9 mouse cellular contexts compared by ENCODE assay signal in genomic region chr11:101983431-101983921, GRCm38 (mm10). TPM values are rescaled to one million over a fixed set of nuclear protein-coding genes. Genes with fewer than 3 reads are reported as not detected.
DNase-seq lines count a peak whose midpoint lies in the region; ATAC-seq and TF ChIP-seq lines count a peak whose summit lies in the region.
"Had no signal": no experiment of that assay in that cellular context is flagged by ENCODE, and none has a peak within 500 bp of the region (broad histone marks: within the 10 kb centered on the region; RNA-seq: fewer than 3 reads in every experiment).

No protein-coding gene starts in this region.

- peak overlapping the region; percentile 97 for H3K4me2 ChIP-seq in kidney, embryonic 14.5 days (replicated peaks; ENCODE audit: low read depth, low read length)
- peak overlapping the region; percentile 99 for H3K4me2 ChIP-seq in embryonic facial prominence, embryonic 13.5 days
- peak overlapping the region; percentile 99 for H3K4me2 ChIP-seq in hindbrain, postnatal 0 days (ENCODE audit: low read depth, low read length)
- H3K4me2 ChIP-seq in midbrain, postnatal 0 days (ENCODE audit: low read depth, low read length, poor library complexity, severe bottlenecking): peak overlapping the region; percentile 70

- no peak for ATAC-seq in kidney, embryonic 14.5 days (ENCODE audit: low FRiP score, low TSS enrichment)
- ATAC-seq in embryonic facial prominence, embryonic 13.5 days (ENCODE audit: insufficient number of reproducible peaks, insufficient read depth, low FRiP score, low TSS enrichment, low read depth): no peak
- ATAC-seq in hindbrain, postnatal 0 days: no peak
- ATAC-seq in midbrain, postnatal 0 days (ENCODE audit: low FRiP score): no peak

- peak overlapping the region; percentile 12 for H3K4me3 ChIP-seq in kidney, embryonic 14.5 days (ENCODE audit: low read length)
- no peak overlapping the region; the same call in 1 of the 2 replicates for H3K4me3 ChIP-seq in embryonic facial prominence, embryonic 13.5 days
- H3K4me3 ChIP-seq in hindbrain, postnatal 0 days (ENCODE audit: low read length): peak overlapping the region; percentile 64
- H3K4me3 ChIP-seq in midbrain, postnatal 0 days (ENCODE audit: low read depth, low read length): peak overlapping the region; percentile 49; the same call in 1 of the 2 replicates

- TF ChIP-seq CTCF in hindbrain, postnatal 0 days (IDR thresholded peaks at IDR 0.05; ENCODE audit: low read depth): no peak
- TF ChIP-seq CTCF in midbrain, postnatal 0 days (IDR thresholded peaks at IDR 0.05): no peak

- peaks cover 3% of the 10 kb centered on the region; the same call in 1 of the 2 replicates for H3K36me3 ChIP-seq in kidney, embryonic 14.5 days (ENCODE audit: control insufficient read depth, insufficient read depth, low read length)
- H3K36me3 ChIP-seq in embryonic facial prominence, embryonic 13.5 days: no peaks in the 10 kb centered on the region
- peaks cover 14% of the 10 kb centered on the region; the same call in 1 of the 2 replicates for H3K36me3 ChIP-seq in hindbrain, postnatal 0 days (ENCODE audit: insufficient read depth, low read length)
- peaks cover 14% of the 10 kb centered on the region; the same call in 1 of the 2 replicates for H3K36me3 ChIP-seq in midbrain, postnatal 0 days (ENCODE audit: insufficient read depth, low read length)

- H3K27me3 ChIP-seq in kidney, embryonic 14.5 days (ENCODE audit: control insufficient read depth, insufficient read depth, low read length): peaks cover 4% of the 10 kb centered on the region; the same call in 1 of the 2 replicates
- H3K27me3 ChIP-seq in embryonic facial prominence, embryonic 13.5 days: peaks cover 10% of the 10 kb centered on the region; the same call in 1 of the 2 replicates
- no peaks in the 10 kb centered on the region for H3K27me3 ChIP-seq in hindbrain, postnatal 0 days (ENCODE audit: insufficient read depth, low read length)
- H3K27me3 ChIP-seq in midbrain, postnatal 0 days (ENCODE audit: insufficient read depth, low read length): no peaks in the 10 kb centered on the region

- no peak for DNase-seq in kidney, postnatal 36 days
- DNase-seq in hindbrain, postnatal 0 days (ENCODE audit: low spot score): no peak
- DNase-seq in midbrain, postnatal 0 days (ENCODE audit: low spot score): no peak
- no peak for DNase-seq in layer of hippocampus, adult 8-10 months (ENCODE audit: low spot score in 2 of 2)
- no peak for DNase-seq in cerebellum, adult 18-20 months
- DNase-seq in thymus, postnatal 0 days (ENCODE audit: low spot score): no peak

- no peaks in the 10 kb centered on the region for H3K9me3 ChIP-seq in kidney, embryonic 14.5 days (ENCODE audit: control insufficient read depth, low read length)
- no peaks in the 10 kb centered on the region for H3K9me3 ChIP-seq in embryonic facial prominence, embryonic 13.5 days
- H3K9me3 ChIP-seq in hindbrain, postnatal 0 days (ENCODE audit: low read length): no peaks in the 10 kb centered on the region
- H3K9me3 ChIP-seq in midbrain, postnatal 0 days (ENCODE audit: low read length): no peaks in the 10 kb centered on the region

- WGBS in kidney, embryonic 14.5 days: 66% methylated on average over 10 of the region's 10 CpGs
- 71% methylated on average over 10 of the region's 10 CpGs for WGBS in embryonic facial prominence, embryonic 13.5 days
- 65% methylated on average over 10 of the region's 10 CpGs for WGBS in hindbrain, postnatal 0 days
- 70% methylated on average over 10 of the region's 10 CpGs for WGBS in midbrain, postnatal 0 days

- peaks cover 25% of the 10 kb centered on the region; the same call in 1 of the 2 replicates for H3K4me1 ChIP-seq in kidney, embryonic 14.5 days (ENCODE audit: control insufficient read depth, insufficient read depth, low read length)
- peaks cover 20% of the 10 kb centered on the region for H3K4me1 ChIP-seq in embryonic facial prominence, embryonic 13.5 days
- H3K4me1 ChIP-seq in hindbrain, postnatal 0 days (ENCODE audit: insufficient read depth, low read length): peaks cover 17% of the 10 kb centered on the region; the same call in 1 of the 2 replicates
- H3K4me1 ChIP-seq in midbrain, postnatal 0 days (ENCODE audit: insufficient read depth, low read length): peaks cover 8% of the 10 kb centered on the region; the same call in 1 of the 2 replicates

- peak overlapping the region; percentile 10 for H3K27ac ChIP-seq in kidney, embryonic 14.5 days (ENCODE audit: low read depth, low read length)
- H3K27ac ChIP-seq in embryonic facial prominence, embryonic 13.5 days: no peak overlapping the region
- H3K27ac ChIP-seq in hindbrain, postnatal 0 days: peak overlapping the region; percentile 92; the same call in 1 of the 2 replicates
- no peak overlapping the region for H3K27ac ChIP-seq in midbrain, postnatal 0 days (ENCODE audit: low read depth, low read length)

- no peak overlapping the region for H3K9ac ChIP-seq in kidney, embryonic 14.5 days (ENCODE audit: low read depth, low read length)
- H3K9ac ChIP-seq in embryonic facial prominence, embryonic 13.5 days: no peak overlapping the region
- no peak overlapping the region for H3K9ac ChIP-seq in hindbrain, postnatal 0 days (replicated peaks; ENCODE audit: low read length)
- H3K9ac ChIP-seq in midbrain, postnatal 0 days (replicated peaks; ENCODE audit: low read length, poor library complexity, severe bottlenecking): no peak overlapping the region

RNA-seq across cellular contexts. Expression of gene Cfap97d1, which starts 0.6 kb away (rescaled TPM):
- not detected in 2 replicates for polyA plus RNA-seq in kidney, embryonic 14.5 days (2014; fragmentation: Nextera tagmentation; extraction: Ambion mirVana)
- not detected in 2 replicates for polyA plus RNA-seq in embryonic facial prominence, embryonic 13.5 days (2015; fragmentation: Nextera tagmentation; extraction: Ambion mirVana)
- not detected in 2 replicates for total RNA-seq in hindbrain, postnatal 0 days (2014; rRNA removed)
- not detected in 2 replicates for polyA plus RNA-seq in hindbrain, postnatal 0 days (2015; fragmentation: Nextera tagmentation; extraction: Ambion mirVana)
- total RNA-seq in midbrain, postnatal 0 days (2014; rRNA removed): not detected in 2 replicates
- polyA plus RNA-seq in midbrain, postnatal 0 days (2015; fragmentation: Nextera tagmentation; extraction: Ambion mirVana): not detected in 2 replicates
- total RNA-seq in layer of hippocampus, adult 8-10 months (2022): not detected
- polyA plus RNA-seq in thymus, postnatal 0 days (2015; fragmentation: Nextera tagmentation; extraction: Ambion mirVana): not detected in 2 replicates
- polyA plus RNA-seq: erythroblast, embryonic 14.5 days had no signal

RNA-seq across cellular contexts. Expression of gene Dusp3, which starts 3.3 kb away (rescaled TPM):
- 23.3 and 25.3 TPM in 2 replicates for polyA plus RNA-seq in kidney, embryonic 14.5 days (2014; fragmentation: Nextera tagmentation; extraction: Ambion mirVana)
- polyA plus RNA-seq in embryonic facial prominence, embryonic 13.5 days (2015; fragmentation: Nextera tagmentation; extraction: Ambion mirVana): 12.1 and 14.0 TPM in 2 replicates
- 52.0 and 80.7 TPM in 2 replicates for total RNA-seq in hindbrain, postnatal 0 days (2014; rRNA removed)
- polyA plus RNA-seq in hindbrain, postnatal 0 days (2015; fragmentation: Nextera tagmentation; extraction: Ambion mirVana): 44.7 and 45.2 TPM in 2 replicates
- total RNA-seq in midbrain, postnatal 0 days (2014; rRNA removed): 36.3 and 54.3 TPM in 2 replicates
- polyA plus RNA-seq in midbrain, postnatal 0 days (2015; fragmentation: Nextera tagmentation; extraction: Ambion mirVana): 44.1 and 48.5 TPM in 2 replicates
- 100 to 1,000 TPM; 151 to 190 (median 164) TPM for total RNA-seq in layer of hippocampus, adult 8-10 months (2022)
- polyA plus RNA-seq in thymus, postnatal 0 days (2015; fragmentation: Nextera tagmentation; extraction: Ambion mirVana): 5.6 and 5.8 TPM in 2 replicates

RNA-seq across cellular contexts. Expression of gene Sost, which starts 16.7 kb away (rescaled TPM):
- 0.09 and 0.73 TPM in 2 replicates for polyA plus RNA-seq in kidney, embryonic 14.5 days (2014; fragmentation: Nextera tagmentation; extraction: Ambion mirVana)
- polyA plus RNA-seq in embryonic facial prominence, embryonic 13.5 days (2015; fragmentation: Nextera tagmentation; extraction: Ambion mirVana): 0.41 and 0.42 TPM in 2 replicates
- total RNA-seq in hindbrain, postnatal 0 days (2014; rRNA removed): 0.22 TPM in 1 of 2 replicates, not detected in the other
- polyA plus RNA-seq in hindbrain, postnatal 0 days (2015; fragmentation: Nextera tagmentation; extraction: Ambion mirVana): 0.14 and 0.16 TPM in 2 replicates
- total RNA-seq in midbrain, postnatal 0 days (2014; rRNA removed): 0.11 TPM in 1 of 2 replicates, not detected in the other
- 0.12 TPM in 1 of 2 replicates, not detected in the other for polyA plus RNA-seq in midbrain, postnatal 0 days (2015; fragmentation: Nextera tagmentation; extraction: Ambion mirVana)
- total RNA-seq in layer of hippocampus, adult 8-10 months (2022): under 1 TPM in 1 of 4 experiments, not detected in 3; 0.22 TPM
- polyA plus RNA-seq in thymus, postnatal 0 days (2015; fragmentation: Nextera tagmentation; extraction: Ambion mirVana): 0.08 and 0.66 TPM in 2 replicates
- polyA plus RNA-seq: erythroblast, embryonic 14.5 days had no signal

RNA-seq across cellular contexts. Expression of gene Mpp3, which starts 44.8 kb away (rescaled TPM):
- polyA plus RNA-seq in kidney, embryonic 14.5 days (2014; fragmentation: Nextera tagmentation; extraction: Ambion mirVana): 5.1 and 8.4 TPM in 2 replicates
- polyA plus RNA-seq in embryonic facial prominence, embryonic 13.5 days (2015; fragmentation: Nextera tagmentation; extraction: Ambion mirVana): 4.3 and 4.9 TPM in 2 replicates
- 73.5 and 81.3 TPM in 2 replicates for total RNA-seq in hindbrain, postnatal 0 days (2014; rRNA removed)
- polyA plus RNA-seq in hindbrain, postnatal 0 days (2015; fragmentation: Nextera tagmentation; extraction: Ambion mirVana): 53.8 and 54.1 TPM in 2 replicates
- 68.2 and 71.9 TPM in 2 replicates for total RNA-seq in midbrain, postnatal 0 days (2014; rRNA removed)
- polyA plus RNA-seq in midbrain, postnatal 0 days (2015; fragmentation: Nextera tagmentation; extraction: Ambion mirVana): 53.9 and 54.7 TPM in 2 replicates
- 100 to 1,000 TPM in 1 of 4 experiments, 10 to 100 TPM in 3; 88.8 to 102 (median 95.8) TPM for total RNA-seq in layer of hippocampus, adult 8-10 months (2022)
- 0.34 and 0.41 TPM in 2 replicates for polyA plus RNA-seq in thymus, postnatal 0 days (2015; fragmentation: Nextera tagmentation; extraction: Ambion mirVana)
- polyA plus RNA-seq: erythroblast, embryonic 14.5 days had no signal

RNA-seq across cellular contexts. Expression of gene Cd300lg, which starts 57.8 kb away (rescaled TPM):
- polyA plus RNA-seq in kidney, embryonic 14.5 days (2014; fragmentation: Nextera tagmentation; extraction: Ambion mirVana): 0.38 and 0.43 TPM in 2 replicates
- 0.45 and 0.66 TPM in 2 replicates for polyA plus RNA-seq in embryonic facial prominence, embryonic 13.5 days (2015; fragmentation: Nextera tagmentation; extraction: Ambion mirVana)
- total RNA-seq in hindbrain, postnatal 0 days (2014; rRNA removed): 0.05 and 0.29 TPM in 2 replicates
- polyA plus RNA-seq in hindbrain, postnatal 0 days (2015; fragmentation: Nextera tagmentation; extraction: Ambion mirVana): 0.19 and 0.40 TPM in 2 replicates
- total RNA-seq in midbrain, postnatal 0 days (2014; rRNA removed): 0.14 TPM in 1 of 2 replicates, not detected in the other
- 0.25 TPM in 2 replicates for polyA plus RNA-seq in midbrain, postnatal 0 days (2015; fragmentation: Nextera tagmentation; extraction: Ambion mirVana)
- total RNA-seq in layer of hippocampus, adult 8-10 months (2022): not detected
- polyA plus RNA-seq in thymus, postnatal 0 days (2015; fragmentation: Nextera tagmentation; extraction: Ambion mirVana): 7.4 and 8.0 TPM in 2 replicates
- polyA plus RNA-seq: erythroblast, embryonic 14.5 days had no signal

Comparison
In these comparisons a context has a peak if more than half of its experiments do, and no peak if none do; other contexts are left out.
1. H3K27ac ChIP-seq: peak in kidney, embryonic 14.5 days (single experiment) and hindbrain, postnatal 0 days (single experiment); none in embryonic facial prominence, embryonic 13.5 days (single experiment) and midbrain, postnatal 0 days (single experiment).
2. Peak in every context shown above with its lines, with median percentiles within 50 percentile points of each other: H3K4me2 ChIP-seq.